Mouse (Mus musculus) forebrain, embryonic 13.5 days (tissue): ENCODE results near the gene Pdilt. TPM values are rescaled to one million over a fixed set of nuclear protein-coding genes. Genes with fewer than 3 reads are reported as not detected.
"Not testable (repeated sequence)": the region's sequence is repeated elsewhere in the genome, so short reads cannot be mapped to it uniquely, and the experiment has no call there.

Experiments
- ATAC-seq: fragments of 200-750 bp; cut with Nextera tagmentation; 2 replicates; pipeline ENCODE4 v1.8.0; 2017
- H3K27ac ChIP-seq: fragments of 300-500 bp; sonication (generic); 2 replicates; pipeline ENCODE4 v1.5.1; 2015; ENCODE audit warnings: inconsistent platforms, mild to moderate bottlenecking, moderate library complexity
- H3K27me3 ChIP-seq: fragments of 300-500 bp; sonication (generic); 2 replicates; pipeline ENCODE4 v1.6.1; 2015; ENCODE audit warnings: mild to moderate bottlenecking, inconsistent platforms
- H3K36me3 ChIP-seq: fragments of 300-500 bp; sonication (generic); 2 replicates; pipeline ENCODE4 v1.6.1; 2015; ENCODE audit warnings: mild to moderate bottlenecking, inconsistent platforms; ENCODE audit not compliant: poor library complexity, severe bottlenecking
- H3K4me1 ChIP-seq: fragments of 300-500 bp; sonication (generic); 2 replicates; pipeline ENCODE4 v1.6.1; 2015; ENCODE audit warnings: inconsistent platforms
- H3K4me2 ChIP-seq: fragments of 300-500 bp; sonication (generic); 2 replicates; pipeline ENCODE4 v1.6.1; 2015; ENCODE audit warnings: inconsistent platforms, mild to moderate bottlenecking, moderate library complexity
- H3K4me3 ChIP-seq: fragments of 300-500 bp; sonication (generic); 2 replicates; pipeline ENCODE4 v1.5.1; 2015; ENCODE audit warnings: mild to moderate bottlenecking, inconsistent platforms
- H3K9ac ChIP-seq: fragments of 300-500 bp; sonication (generic); 2 replicates; pipeline ENCODE4 v1.6.1; 2015; ENCODE audit warnings: mild to moderate bottlenecking, inconsistent platforms
- H3K9me3 ChIP-seq: fragments of 300-500 bp; sonication (generic); replicated peaks from 2 replicates; pipeline ENCODE4 v1.6.1; 2016; ENCODE audit warnings: inconsistent platforms
- WGBS: fragments of 180-500 bp; shearing (Covaris S2); methylation state at CpG from one replicate; pipeline ENCODE4 v1.1.7; 2015; 5-methylcytosine and 5-hydroxymethylcytosine counted together
- polyA plus RNA-seq: library from polyadenylated mRNA; unstranded; fragments of >200 nt; fragmentation: Nextera tagmentation; extraction: Ambion mirVana; gene quantifications from 2 replicates; pipeline ENCODE4 v1.2.1, GENCODE M21; 2015

Pdilt gene
- 0.21 TPM in 1 of 2 replicates, not detected in the other for polyA plus RNA-seq

GRCm38 (mm10) chr7:119523389-119523788, at the start of gene Pdilt:
TSS of gene Pdilt (minus strand) at chr7:119523489.
- no peaks in the 10 kb centered on the region for H3K36me3 ChIP-seq
- 70% methylated on average over 4 of the region's 4 CpGs for WGBS
- ATAC-seq, result no peak
- no peak within 1 kb of the TSS for H3K4me2 ChIP-seq
- no peak within 1 kb of the TSS for H3K4me3 ChIP-seq
- H3K4me1 ChIP-seq, result peaks cover 10% of the 10 kb centered on the region
- no peak within 1 kb of the TSS for H3K27ac ChIP-seq
- H3K9me3 ChIP-seq, result no peaks in the 10 kb centered on the region
- no peak within 1 kb of the TSS for H3K9ac ChIP-seq
- no peaks in the 10 kb centered on the region for H3K27me3 ChIP-seq

- not testable (repeated sequence) for H3K36me3 ChIP-seq, H3K9ac ChIP-seq, H3K9me3 ChIP-seq, H3K4me3 ChIP-seq, H3K27me3 ChIP-seq, H3K4me2 ChIP-seq, H3K4me1 ChIP-seq, ATAC-seq, H3K27ac ChIP-seq
- 87% methylated on average over 2 of the region's 2 CpGs for WGBS
Measured at GRCm38 (mm10) chr7:119562476-119562875, 39.2 kb upstream of the Pdilt start.

GRCm38 (mm10) chr7:119561441-119561840, 38.2 kb upstream of the Pdilt start:
- Histone ChIP-seq H3K27ac (no peak overlapping the region), H3K4me3 (no peak overlapping the region), H3K9me3 (no peaks in the 10 kb centered on the region), H3K27me3 (no peaks in the 10 kb centered on the region), H3K4me2 (no peak overlapping the region), H3K9ac (no peak overlapping the region), H3K4me1 (no peaks in the 10 kb centered on the region), H3K36me3 (no peaks in the 10 kb centered on the region)
- whole genome bisulfite sequencing, result 48% methylated on average over 4 of the region's 4 CpGs
- no peak for ATAC-seq

GRCm38 (mm10) chr7:119560452-119560835, 37.2 kb upstream of the Pdilt start:
- H3K27me3 ChIP-seq, result no peaks in the 10 kb centered on the region
- H3K9me3 ChIP-seq, result no peaks in the 10 kb centered on the region
- 91% methylated on average over 3 of the region's 3 CpGs for WGBS
- H3K27ac ChIP-seq, result no peak overlapping the region
- H3K4me3 ChIP-seq, result no peak overlapping the region
- H3K36me3 ChIP-seq, result no peaks in the 10 kb centered on the region
- no peaks in the 10 kb centered on the region for H3K4me1 ChIP-seq
- no peak for ATAC-seq
- H3K9ac ChIP-seq, result no peak overlapping the region
- no peak overlapping the region for H3K4me2 ChIP-seq

GRCm38 (mm10) chr7:119559789-119560451, 36.6 kb upstream of the Pdilt start:
- Histone ChIP-seq H3K9me3 (no peaks in the 10 kb centered on the region), H3K27ac (no peak overlapping the region), H3K9ac (no peak overlapping the region), H3K4me2 (no peak overlapping the region), H3K27me3 (no peaks in the 10 kb centered on the region), H3K4me1 (no peaks in the 10 kb centered on the region), H3K36me3 (no peaks in the 10 kb centered on the region), H3K4me3 (no peak overlapping the region)
- no peak for ATAC-seq
- WGBS, result 86% methylated on average over 3 of the region's 3 CpGs

- Histone ChIP-seq H3K27me3 (no peaks in the 10 kb centered on the region), H3K4me3 (no peak within 1 kb of the TSS), H3K4me1 (no peaks in the 10 kb centered on the region), H3K36me3 (no peaks in the 10 kb centered on the region), H3K9me3 (no peaks in the 10 kb centered on the region), H3K27ac (no peak within 1 kb of the TSS), H3K4me2 (no peak within 1 kb of the TSS), H3K9ac (no peak within 1 kb of the TSS)
- ATAC-seq, result no peak
- WGBS, result 91% methylated on average over 1 of the region's 1 CpGs
Measured at GRCm38 (mm10) chr7:119554040-119554439, 30.8 kb upstream of the Pdilt start, which contains the start of gene Acsm2. TSS of gene Acsm2 (plus strand) at chr7:119554340.

- Histone ChIP-seq H3K27ac (no peak overlapping the region), H3K4me3 (no peak overlapping the region), H3K9ac (no peak overlapping the region), H3K9me3 (no peaks in the 10 kb centered on the region), H3K27me3 (no peaks in the 10 kb centered on the region), H3K36me3 (no peaks in the 10 kb centered on the region), H3K4me2 (no peak overlapping the region), H3K4me1 (no peaks in the 10 kb centered on the region)
- no peak for ATAC-seq
- WGBS, result 92% methylated on average over 3 of the region's 3 CpGs
Measured at GRCm38 (mm10) chr7:119550471-119551222, 27.4 kb upstream of the Pdilt start.

- H3K4me3 ChIP-seq, result no peak overlapping the region
- no peaks in the 10 kb centered on the region for H3K36me3 ChIP-seq
- no peaks in the 10 kb centered on the region for H3K27me3 ChIP-seq
- no peak for ATAC-seq
- no peak overlapping the region for H3K4me2 ChIP-seq
- no peak overlapping the region for H3K27ac ChIP-seq
- no peaks in the 10 kb centered on the region for H3K9me3 ChIP-seq
- H3K9ac ChIP-seq, result no peak overlapping the region
- no peaks in the 10 kb centered on the region for H3K4me1 ChIP-seq
Measured at GRCm38 (mm10) chr7:119545572-119545971, 22.3 kb upstream of the Pdilt start.

GRCm38 (mm10) chr7:119542445-119542844, 19.2 kb upstream of the Pdilt start:
- no peak for ATAC-seq
- no peaks in the 10 kb centered on the region for H3K9me3 ChIP-seq
- WGBS, result 84% methylated on average over 2 of the region's 2 CpGs
- no peak overlapping the region for H3K4me3 ChIP-seq
- no peaks in the 10 kb centered on the region for H3K4me1 ChIP-seq
- H3K36me3 ChIP-seq, result no peaks in the 10 kb centered on the region
- no peak overlapping the region for H3K9ac ChIP-seq
- H3K4me2 ChIP-seq, result no peak overlapping the region
- no peaks in the 10 kb centered on the region for H3K27me3 ChIP-seq
- H3K27ac ChIP-seq, result no peak overlapping the region

GRCm38 (mm10) chr7:119534389-119534788, 11.1 kb upstream of the Pdilt start:
- Histone ChIP-seq H3K36me3 (no peaks in the 10 kb centered on the region), H3K27ac (no peak overlapping the region), H3K9me3 (no peaks in the 10 kb centered on the region), H3K4me3 (no peak overlapping the region), H3K9ac (no peak overlapping the region), H3K27me3 (no peaks in the 10 kb centered on the region), H3K4me2 (no peak overlapping the region), H3K4me1 (no peaks in the 10 kb centered on the region)
- WGBS, result 80% methylated on average over 2 of the region's 2 CpGs
- ATAC-seq, result no peak

GRCm38 (mm10) chr7:119532924-119533323, 9.6 kb upstream of the Pdilt start:
- Histone ChIP-seq H3K27me3 (no peaks in the 10 kb centered on the region), H3K4me3 (no peak overlapping the region), H3K27ac (no peak overlapping the region), H3K36me3 (no peaks in the 10 kb centered on the region), H3K4me1 (no peaks in the 10 kb centered on the region), H3K9me3 (no peaks in the 10 kb centered on the region), H3K4me2 (no peak overlapping the region), H3K9ac (no peak overlapping the region)
- ATAC-seq, result no peak
- 59% methylated on average over 1 of the region's 1 CpGs for WGBS

GRCm38 (mm10) chr7:119528617-119529016, 5.3 kb upstream of the Pdilt start:
- H3K9me3 ChIP-seq, result no peaks in the 10 kb centered on the region
- no peak for ATAC-seq
- no peaks in the 10 kb centered on the region for H3K36me3 ChIP-seq
- 89% methylated on average over 7 of the region's 7 CpGs for WGBS
- H3K27me3 ChIP-seq, result no peaks in the 10 kb centered on the region
- H3K4me1 ChIP-seq, result peaks cover 10% of the 10 kb centered on the region
- H3K9ac ChIP-seq, result no peak overlapping the region
- H3K4me3 ChIP-seq, result no peak overlapping the region
- no peak overlapping the region for H3K27ac ChIP-seq
- H3K4me2 ChIP-seq, result no peak overlapping the region
